Mouse (Mus musculus): ENCODE measurements around the gene Zdhhc6.
A peak's percentile ranks its signal among the peaks of the same experiment; 100 is the strongest.

The Zdhhc6 gene

DNA sequence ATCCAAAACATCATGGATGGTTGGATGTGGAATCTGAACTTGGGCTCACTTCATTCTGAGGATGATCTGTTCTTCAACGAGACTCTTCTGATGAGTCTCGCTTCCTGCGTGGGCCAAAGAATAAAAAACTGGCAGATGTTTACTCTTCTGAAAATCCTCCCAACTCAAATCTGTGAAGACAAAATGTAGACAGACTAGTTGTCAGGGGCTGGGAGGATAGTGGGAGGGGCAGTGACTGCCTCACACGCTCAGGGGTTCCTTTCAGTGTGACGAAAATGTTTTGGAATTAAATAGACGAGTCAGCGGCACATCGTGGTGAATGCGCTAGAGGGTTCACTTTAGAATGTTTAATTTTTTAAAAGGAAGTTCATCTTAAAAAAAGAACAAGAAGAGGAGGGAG is 59.7 kb downstream of the Zdhhc6 start:
- no peak for DNase-seq

DNA sequence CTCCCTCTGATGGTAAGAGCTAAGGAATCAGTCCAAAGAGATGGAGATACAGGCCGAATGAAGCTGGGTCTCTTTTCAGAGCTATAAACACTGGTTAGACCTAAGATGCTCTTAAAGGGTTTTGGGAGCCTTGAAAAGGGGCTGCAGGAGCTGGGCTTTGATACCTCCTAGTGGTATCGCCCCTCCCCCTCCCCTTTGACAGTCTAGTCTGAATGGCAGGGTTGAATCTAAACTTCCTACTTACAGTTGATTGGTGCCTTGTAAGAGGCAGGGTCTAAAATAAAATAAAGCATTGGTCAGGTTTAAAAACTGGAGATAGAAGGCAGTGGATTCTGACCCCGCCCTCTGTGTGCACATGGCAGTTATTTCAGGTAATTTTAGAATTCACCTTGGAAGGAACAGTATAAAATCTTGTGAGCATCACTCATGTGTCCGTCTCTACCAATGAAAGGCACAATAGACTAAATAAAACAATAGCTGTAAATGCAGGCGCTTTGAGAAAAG is 61.3 kb downstream of the Zdhhc6 start:
- no peak for DNase-seq

DNA sequence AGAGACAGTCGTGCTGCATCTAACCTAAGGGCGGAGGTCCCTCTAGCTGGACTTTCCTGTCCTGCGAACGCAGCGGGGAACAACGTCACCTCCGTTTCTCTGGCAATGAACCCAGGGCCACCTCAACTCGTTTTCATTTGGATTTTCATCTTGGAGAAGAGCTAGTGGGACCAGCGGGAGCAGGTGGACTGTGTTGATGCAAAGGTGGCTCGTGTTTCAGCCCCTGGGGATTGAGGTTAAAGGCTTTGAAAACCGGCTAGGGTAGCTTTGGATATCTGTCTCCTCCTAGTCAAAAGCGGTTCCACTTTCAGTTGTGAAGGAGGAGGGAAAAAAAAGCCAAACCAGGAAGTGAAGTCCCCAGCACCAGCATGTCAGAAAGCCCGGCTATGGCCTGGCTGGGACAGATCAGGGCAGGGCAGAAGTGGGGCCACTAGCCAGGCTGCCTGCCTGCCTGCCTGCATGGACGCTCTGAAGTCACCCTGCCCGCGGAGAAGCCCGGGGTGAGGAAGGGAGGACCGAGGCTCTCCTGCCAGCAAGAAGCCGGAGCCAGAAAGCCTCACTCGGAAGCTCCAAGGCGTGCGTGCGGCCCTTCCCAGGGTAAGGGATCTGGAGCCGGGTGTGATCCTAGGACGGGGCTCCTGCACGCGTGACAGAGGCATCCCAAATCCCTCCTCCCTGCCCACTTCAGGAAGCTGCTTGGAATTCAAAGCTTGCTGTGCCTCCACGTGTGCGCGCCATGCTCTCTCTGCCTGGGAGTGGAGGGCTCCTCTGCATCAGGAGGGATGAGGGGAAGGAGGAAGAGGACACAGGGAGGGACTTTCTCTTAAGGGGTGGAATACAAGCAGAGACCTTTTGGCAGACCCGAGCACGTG is 62.0 kb downstream of the Zdhhc6 start:
- peak; percentile 62 to 66 for DNase-seq

DNA sequence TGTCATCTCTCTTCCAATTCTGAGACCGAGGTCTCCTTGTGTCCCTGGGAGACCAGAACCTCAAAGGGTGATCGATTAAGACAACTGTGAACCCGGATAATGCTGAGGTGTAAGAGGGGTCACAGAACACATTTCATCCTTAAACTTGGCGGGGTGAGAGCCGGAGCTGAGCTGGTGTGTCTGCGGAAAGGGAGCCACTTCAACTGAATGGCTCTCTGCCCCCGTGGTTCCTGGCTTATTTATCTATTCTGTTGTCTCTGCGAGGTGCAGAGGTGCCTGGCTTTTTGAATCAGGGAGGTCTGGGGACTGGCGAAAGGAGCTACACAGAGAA is 62.6 kb downstream of the Zdhhc6 start:
- DNase-seq: no peak

DNA sequence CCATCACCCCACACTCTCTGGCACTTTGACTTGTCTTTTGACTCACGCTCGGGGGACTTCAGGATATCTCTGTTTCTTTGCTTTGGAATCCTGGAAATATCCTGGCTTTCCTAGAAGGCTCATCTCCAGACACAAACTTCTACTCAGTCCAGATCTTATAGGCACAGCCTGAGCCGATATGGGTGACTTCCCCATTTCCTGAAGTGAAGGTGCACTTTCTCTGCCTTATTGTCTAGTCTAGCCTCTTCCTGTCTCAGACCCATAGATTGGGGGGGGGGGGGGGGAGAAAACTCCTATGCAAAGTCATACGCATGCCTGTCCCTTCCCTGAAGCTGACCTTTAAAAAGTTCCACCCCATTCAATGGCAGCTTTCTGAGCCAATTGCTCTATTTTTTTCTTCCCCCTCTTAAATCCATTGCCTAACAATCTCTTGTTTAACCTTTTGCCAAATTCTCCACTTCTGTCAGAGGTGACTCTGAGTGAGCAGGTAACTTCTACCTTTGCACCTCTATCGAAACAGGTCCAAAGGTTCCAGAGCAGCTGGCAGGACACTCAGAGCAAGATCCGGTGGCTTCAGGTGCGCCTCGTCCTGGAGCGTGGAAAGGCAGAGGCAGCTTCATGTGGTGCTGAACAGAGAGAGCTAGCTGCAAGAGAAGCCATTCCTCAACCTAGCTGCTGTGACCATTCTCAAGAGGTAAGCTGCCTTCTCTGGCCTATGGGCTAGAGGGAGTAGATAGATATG is 64.3 kb downstream of the Zdhhc6 start, which contains the start of gene Acsl5:
Gene Acsl5 (plus strand): TSS at position 556 of the 742 bp plus-strand sequence.
- no peak for DNase-seq

DNA sequence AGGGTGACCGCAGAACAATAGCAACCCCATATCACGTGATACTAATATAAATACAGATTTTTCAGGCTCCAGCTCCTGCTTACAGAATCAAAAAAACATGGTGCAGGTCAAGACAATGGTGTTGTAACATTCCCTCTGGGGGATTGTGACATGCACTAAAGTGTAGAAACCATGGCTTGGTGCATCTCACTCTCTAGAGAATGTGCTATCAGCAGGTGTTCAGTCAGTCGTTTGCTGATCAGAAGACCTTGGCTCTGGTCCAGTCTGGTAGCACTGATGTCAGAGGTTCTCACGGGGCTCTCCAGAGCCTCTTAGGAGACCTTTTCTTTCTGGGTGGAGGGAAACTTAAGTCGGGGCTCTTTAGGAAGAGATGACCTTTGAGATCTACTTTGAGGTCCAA is 65.4 kb downstream of the Zdhhc6 start:
- no peak for DNase-seq

DNA sequence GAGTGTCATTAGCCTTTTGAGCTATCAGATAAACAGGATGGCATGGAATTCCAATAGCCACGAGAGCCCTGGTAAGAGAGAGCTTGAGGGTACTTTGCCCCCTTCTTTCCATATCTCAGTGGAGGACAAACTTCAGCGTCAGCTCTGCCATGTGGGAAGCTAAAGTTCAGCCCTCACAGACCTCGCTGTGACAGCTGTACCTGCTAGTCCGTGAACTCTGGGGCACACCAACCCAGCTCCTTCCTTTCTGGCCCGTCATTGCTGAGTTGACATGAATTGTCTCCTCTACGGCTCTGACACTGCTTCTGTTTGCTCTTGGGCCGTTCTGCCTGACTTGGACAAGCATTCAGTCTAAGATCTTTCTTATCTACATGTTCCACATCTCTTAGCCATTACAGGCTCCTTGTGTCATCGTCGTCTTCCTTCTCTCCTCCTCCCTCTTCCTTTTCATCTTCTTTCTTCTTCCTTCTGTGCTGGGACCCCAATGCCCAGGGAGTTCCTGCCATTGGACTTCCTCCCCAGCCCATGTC is 67.8 kb downstream of the Zdhhc6 start:
- DNase-seq: no peak

DNA sequence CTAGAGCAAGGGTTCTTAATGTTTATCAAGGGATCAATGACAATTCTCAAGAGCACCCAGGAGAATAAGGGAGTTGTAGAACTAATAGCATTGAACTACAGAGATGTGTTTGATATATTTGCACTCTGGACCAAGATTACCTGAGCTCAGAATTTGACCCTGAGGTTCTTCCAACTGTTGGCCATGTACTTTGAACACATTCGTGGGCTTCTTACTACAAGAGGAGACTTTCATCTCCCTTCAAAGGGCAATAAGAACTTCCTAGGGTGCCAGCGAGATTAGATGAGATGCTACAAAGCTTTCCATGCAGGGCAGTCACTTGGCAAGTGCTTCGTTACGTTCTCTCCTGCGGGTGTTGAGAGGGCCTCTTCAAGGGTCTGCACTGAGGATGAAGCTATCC is 68.3 kb downstream of the Zdhhc6 start:
- no peak for DNase-seq

DNA sequence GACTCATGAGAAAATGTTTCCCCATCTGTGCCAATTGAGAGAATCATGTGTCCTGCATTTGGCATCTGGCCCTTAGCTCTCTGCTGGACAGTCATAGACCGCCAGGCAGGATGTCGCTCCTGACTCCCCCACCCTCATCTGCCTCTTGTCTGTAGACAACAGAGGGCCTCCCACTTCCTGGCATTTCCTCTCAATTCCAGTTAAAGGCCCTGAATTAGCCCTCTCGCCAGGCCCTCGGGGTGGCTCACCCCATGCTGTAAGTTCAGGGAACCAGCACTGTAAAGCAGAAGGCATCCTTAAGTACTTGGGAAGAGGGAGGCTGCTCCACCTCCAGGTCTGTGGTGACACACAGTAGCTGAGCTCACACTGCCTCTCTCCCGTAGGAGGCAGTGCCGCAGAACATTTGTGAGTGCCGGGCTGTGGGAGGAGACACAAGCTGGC is 71.0 kb downstream of the Zdhhc6 start:
- no peak for DNase-seq

DNA sequence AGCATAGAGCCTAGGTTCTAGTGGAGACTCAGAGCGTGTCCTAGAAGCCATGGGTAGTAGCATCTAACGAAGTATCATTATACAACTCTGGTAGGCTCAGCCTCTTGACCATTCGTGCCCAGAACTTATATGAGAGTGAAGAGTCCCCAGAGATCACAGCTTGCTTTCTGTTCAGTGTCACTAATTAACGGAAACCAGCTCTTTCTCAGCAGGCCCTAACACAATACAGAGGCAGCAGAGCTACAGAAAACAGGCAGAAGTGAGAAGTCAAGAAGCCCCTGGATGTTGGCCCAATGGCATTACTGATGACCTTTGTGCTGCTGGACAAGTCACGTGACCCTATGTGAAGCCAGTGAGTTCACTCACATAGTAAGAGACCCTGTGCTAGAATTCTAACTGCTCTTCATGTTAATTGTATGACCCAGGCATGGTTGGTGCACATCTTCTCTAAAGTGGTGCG is 74.6 kb downstream of the Zdhhc6 start, which contains the start of gene Gucy2g:
Gene Gucy2g (minus strand): TSS at position 51 of the 460 bp plus-strand sequence.
- no peak for DNase-seq

DNA sequence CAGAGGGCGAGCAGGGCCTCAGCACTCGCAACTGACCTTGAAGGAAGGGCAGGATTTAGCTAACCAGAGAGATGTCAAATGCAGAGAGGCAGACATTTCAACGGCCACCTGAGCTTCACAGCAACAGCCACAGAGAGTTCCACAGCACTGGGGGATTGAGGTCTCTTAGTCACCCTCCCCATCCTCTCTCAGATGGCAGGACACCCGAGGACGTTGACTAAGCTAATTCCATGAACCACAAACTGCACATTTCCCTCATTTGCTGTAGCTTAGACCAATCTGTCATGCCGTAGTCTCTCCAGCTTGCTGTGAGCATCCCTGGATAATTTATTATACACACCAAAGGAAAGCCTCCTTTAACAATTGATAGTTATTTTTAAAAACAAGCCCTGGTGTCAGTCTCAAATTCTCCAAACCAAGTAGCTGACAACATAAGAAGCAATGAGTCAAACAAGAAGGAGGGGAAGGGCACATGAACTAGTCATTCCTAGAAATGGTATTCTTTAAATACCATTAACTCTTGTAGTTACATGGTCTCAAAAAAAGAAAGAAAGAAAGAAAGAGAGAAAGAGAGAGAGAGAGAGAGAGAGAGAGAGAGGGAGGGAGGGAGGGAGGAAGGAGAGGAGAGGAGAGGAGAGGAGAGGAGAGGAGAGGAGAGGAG is 75.9 kb downstream of the Zdhhc6 start:
- DNase-seq: no peak

DNA sequence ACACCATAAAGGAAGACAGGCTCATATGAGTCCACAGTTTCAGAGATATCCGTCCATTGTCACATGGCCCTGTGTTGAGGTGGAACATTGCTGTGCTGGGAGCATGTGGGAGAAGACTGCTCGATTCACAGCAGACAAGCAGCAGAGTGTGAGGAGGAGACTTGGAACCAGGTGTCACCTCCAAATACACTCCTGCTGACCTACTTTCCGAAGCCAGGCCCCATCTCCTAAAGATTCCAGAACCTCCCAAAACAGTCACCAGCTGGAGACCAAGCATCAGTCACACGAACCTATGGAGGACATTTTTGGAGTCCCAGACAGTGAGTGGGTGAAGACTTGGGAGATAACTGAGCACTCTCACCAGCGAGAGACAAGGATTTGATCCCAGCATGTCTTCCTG is 79.3 kb downstream of the Zdhhc6 start:
- DNase-seq: no peak

DNA sequence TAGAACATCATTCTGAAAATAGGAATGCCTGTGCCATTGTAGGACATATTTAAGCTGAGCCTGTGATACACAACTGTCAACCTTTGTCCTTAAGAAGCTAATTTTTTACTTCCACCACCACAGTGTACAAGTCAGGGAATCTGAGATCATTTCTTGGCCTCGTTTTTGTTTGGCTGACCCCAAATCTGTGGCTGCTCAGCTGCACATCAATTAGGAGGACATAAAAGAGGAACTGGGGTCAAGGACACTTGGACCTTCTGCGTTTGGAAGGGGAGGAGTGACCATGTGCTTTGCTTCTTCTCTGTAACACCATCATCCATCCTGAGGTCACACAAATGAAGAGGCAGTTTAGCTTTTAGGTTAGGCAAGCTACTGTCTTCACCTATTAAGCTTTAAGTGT is 79.8 kb downstream of the Zdhhc6 start:
- DNase-seq: no peak

DNA sequence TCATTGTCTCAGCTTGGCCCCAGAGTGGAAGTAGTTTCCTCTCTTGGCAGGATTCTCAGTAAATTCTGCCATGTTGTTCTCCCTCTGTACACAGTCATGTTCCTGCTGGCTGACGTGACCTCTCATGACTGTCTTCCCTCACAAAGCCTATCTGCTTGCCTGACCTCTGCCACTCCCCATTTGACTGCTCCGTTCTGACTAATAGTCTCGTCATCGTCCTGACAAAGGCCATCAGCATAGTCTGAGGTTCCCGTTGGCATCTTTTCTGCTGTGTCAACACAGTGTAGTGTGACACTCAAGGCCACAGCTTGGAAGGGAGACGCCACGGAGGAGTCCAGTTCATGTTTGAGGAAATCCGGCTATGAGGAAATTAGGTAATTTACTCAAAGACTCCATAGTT is 83.7 kb downstream of the Zdhhc6 start:
- DNase-seq: no peak

DNA sequence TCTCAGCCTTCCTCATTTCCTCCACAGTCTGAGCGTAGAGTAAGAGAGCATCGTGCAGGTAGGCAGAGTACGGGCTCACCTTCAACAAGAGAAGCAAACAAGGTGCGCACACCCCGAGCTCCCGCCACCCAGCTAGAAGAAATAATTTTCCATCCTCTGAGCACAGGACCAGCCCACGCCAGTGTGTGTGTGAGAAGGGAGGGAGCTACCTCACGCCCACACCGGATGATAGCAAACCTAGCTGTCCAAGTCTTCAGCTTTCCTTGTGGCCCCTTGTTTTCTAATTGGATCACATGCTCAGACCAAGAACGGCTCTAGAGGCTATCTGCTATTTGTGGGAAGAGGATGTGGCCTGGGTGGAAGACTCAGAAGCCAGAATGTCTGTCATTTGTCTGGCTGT is 84.8 kb downstream of the Zdhhc6 start:
- no peak for DNase-seq

DNA sequence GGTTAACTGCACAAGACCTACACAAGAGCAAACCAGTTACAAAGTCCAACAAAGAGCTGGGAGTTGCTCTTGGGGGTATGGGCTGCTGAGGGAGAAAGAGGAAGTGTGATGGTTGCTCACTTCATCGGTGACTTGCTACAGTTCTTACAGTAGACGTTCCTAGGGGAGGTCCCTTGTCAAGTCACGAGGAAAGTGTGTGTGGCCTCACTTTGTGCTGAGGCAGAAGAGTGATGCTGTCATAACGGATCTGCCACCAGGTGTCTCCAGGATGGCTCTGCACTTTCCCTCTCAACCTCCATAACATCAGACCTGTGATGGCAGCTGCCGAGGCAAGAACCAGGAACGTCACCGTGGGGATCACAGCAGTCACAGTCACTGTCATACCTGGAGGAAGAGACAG is 88.7 kb downstream of the Zdhhc6 start:
- DNase-seq: no peak

DNA sequence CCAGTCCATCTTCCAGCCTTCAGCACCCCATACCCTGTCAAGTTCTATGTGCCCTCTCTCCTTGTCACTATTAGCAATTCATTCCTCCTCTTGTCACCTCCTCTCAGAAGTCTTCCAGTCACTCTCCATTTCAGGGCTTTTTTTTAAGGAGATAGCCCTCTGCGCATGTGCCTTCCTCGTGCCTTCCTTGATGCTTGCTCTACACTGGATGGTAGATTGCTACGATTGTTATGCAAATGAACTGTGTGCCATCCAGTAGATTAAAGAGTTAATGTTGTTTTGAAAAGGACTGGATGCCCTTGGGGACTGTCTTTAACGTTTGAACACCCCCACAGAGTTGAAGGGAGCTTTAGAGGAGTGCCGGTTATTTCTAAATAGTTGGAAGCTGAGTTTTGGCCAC is 89.2 kb downstream of the Zdhhc6 start:
- DNase-seq: no peak

DNA sequence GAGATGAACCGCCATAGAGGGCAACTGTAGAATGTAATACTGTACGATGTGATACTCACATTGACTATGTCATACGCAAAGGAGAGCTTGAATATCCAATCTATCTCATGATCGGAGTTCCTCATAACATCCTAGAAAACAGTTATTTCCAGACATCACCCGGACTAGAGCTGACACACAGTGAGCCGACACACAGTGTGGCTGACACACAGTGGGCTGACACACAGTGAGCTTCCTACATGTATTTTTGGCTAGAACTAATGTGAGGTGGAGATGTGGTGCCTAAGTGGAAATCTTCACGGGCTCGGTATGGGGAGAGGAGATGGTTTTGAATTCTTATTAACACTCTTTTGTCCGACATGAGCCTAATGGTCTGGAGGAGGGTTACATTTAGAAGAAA is 93.6 kb downstream of the Zdhhc6 start:
- DNase-seq: no peak

Data from cerebellum, adult 18-20 months (tissue).